Mouse (Mus musculus): ENCODE data around the gene Tas2r129. TPM values are rescaled to one million over a fixed set of nuclear protein-coding genes. Genes with fewer than 3 reads are reported as not detected.

Tas2r129 gene
- not detected in 2 replicates for polyA plus RNA-seq (2021; fragmentation: Nextera tagmentation)
- long read RNA-seq, experiment 1, result 0 reads
- long read RNA-seq, experiment 2, result 0 reads

GRCm38 (mm10) chr6:132950802-132951201, at the start of gene Tas2r129:
Gene Tas2r129, plus strand, starts transcription at chr6:132951102.

GRCm38 (mm10) chr6:132909351-132909750, 41.6 kb upstream of the Tas2r129 start, which contains the start of gene Tas2r125:
Gene Tas2r125, plus strand, starts transcription at chr6:132909651.

GRCm38 (mm10) chr6:132957819-132958218, 6.9 kb downstream of the Tas2r129 start, which contains the start of gene Tas2r131:
Gene Tas2r131, minus strand, starts transcription at chr6:132957919.

GRCm38 (mm10) chr6:132980865-132981264, 30.0 kb downstream of the Tas2r129 start, which contains the start of gene Tas2r109:
Gene Tas2r109, minus strand, starts transcription at chr6:132980965.

Other genes with a start within 250 kb of the Tas2r129 start
- gene Tas2r122, start 239.2 kb upstream of the Tas2r129 start, polyA plus RNA-seq (2021; fragmentation: Nextera tagmentation), result not detected in 2 replicates
- gene Tas2r115, start 213.1 kb upstream of the Tas2r129 start, polyA plus RNA-seq (2021; fragmentation: Nextera tagmentation), result not detected in 2 replicates
- not detected in 2 replicates for gene Tas2r124, start 196.4 kb upstream of the Tas2r129 start, polyA plus RNA-seq (2021; fragmentation: Nextera tagmentation)
- not detected in 2 replicates for gene Tas2r102, start 189.0 kb upstream of the Tas2r129 start, polyA plus RNA-seq (2021; fragmentation: Nextera tagmentation)
- gene Tas2r136, start 172.9 kb upstream of the Tas2r129 start, polyA plus RNA-seq (2021; fragmentation: Nextera tagmentation), result not detected in 2 replicates
- not detected in 2 replicates for gene Tas2r117, start 148.3 kb upstream of the Tas2r129 start, polyA plus RNA-seq (2021; fragmentation: Nextera tagmentation)
- not detected in 2 replicates for gene Tas2r123, start 104.0 kb upstream of the Tas2r129 start, polyA plus RNA-seq (2021; fragmentation: Nextera tagmentation)
- not detected in 2 replicates for gene Tas2r116, start 95.7 kb upstream of the Tas2r129 start, polyA plus RNA-seq (2021; fragmentation: Nextera tagmentation)
- gene Tas2r110, start 83.1 kb upstream of the Tas2r129 start, polyA plus RNA-seq (2021; fragmentation: Nextera tagmentation), result not detected in 2 replicates
- not detected in 2 replicates for gene Tas2r113, start 58.1 kb upstream of the Tas2r129 start, polyA plus RNA-seq (2021; fragmentation: Nextera tagmentation)
- not detected in 2 replicates for gene Tas2r125, start 41.5 kb upstream of the Tas2r129 start, polyA plus RNA-seq (2021; fragmentation: Nextera tagmentation)
- not detected in 2 replicates for gene Tas2r131, start 6.8 kb downstream of the Tas2r129 start, polyA plus RNA-seq (2021; fragmentation: Nextera tagmentation)
- gene Tas2r109, start 29.9 kb downstream of the Tas2r129 start, polyA plus RNA-seq (2021; fragmentation: Nextera tagmentation), result not detected in 2 replicates
- not detected in 2 replicates for gene Tas2r103, start 86.0 kb downstream of the Tas2r129 start, polyA plus RNA-seq (2021; fragmentation: Nextera tagmentation)
- not detected in 2 replicates for gene Tas2r140, start 104.7 kb downstream of the Tas2r129 start, polyA plus RNA-seq (2021; fragmentation: Nextera tagmentation)
- gene Smim10l1, start 153.8 kb downstream of the Tas2r129 start, polyA plus RNA-seq (2021; fragmentation: Nextera tagmentation), result 173 and 191 TPM in 2 replicates